Mouse (Mus musculus): ENCODE measurements around the gene Syncrip.
A peak's percentile ranks its signal among the peaks of the same experiment; 100 is the strongest.

Gene Syncrip

GRCm38 (mm10) chr9:88482230-88482828, at the start of gene Syncrip:
Gene Syncrip (minus strand): TSS chr9:88482574.
- peak; percentile 97 for DNase-seq (ENCODE audit: low read depth)

DNA sequence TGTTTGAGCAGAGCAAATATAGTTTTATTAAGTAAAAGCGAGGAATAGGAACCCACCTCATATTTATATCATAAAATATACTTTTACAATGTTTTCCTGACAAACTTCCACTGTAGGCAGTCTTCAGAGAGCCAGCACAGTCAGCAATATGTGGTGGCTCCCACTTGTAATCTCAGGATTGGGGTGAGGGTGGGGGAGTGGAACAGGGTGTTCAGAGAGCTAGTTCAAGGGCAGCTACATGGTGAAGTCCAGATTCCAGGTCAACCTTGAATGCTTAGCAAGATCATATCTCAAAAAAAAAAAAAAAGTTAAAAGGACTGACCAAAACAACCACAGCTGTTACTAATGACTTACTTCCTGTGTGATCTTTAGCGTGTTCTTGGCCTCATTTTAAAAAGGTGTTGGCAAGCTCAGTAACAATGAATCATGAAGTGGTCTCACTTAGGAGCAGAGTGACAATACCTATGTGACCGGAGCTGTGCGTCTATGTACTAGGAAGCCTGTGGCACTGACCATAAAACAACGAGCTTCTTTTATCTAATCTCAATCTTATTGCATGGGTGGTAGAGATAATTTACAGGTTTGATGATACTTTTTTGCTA, 47.7 kb upstream of the Syncrip start:
- DNase-seq (ENCODE audit: low read depth) = no peak

GRCm38 (mm10) chr9:88529571-88529970, 47.2 kb upstream of the Syncrip start:
- DNase-seq (ENCODE audit: low read depth) = no peak

DNA sequence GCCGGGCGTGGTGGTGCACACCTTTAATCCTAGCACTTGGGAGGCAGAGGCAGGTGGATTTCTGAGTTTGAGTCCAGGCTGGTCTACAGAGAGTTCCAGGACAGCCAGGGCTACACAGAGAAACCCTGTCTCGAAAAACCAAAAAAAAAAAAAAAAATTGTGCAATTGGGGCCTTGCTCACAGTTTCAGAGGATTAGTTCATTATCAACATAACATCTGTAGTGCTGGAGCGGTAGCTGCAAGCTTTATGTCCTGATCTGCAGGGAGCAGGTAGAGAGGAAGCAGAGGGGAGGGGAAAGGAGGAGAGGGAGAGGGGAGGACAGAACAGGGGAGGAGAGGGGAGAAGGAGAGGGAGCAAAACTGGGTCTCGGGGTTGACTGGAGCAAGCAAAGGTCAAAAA, 46.4 kb upstream of the Syncrip start:
- DNase-seq (ENCODE audit: low read depth) = no peak

DNA sequence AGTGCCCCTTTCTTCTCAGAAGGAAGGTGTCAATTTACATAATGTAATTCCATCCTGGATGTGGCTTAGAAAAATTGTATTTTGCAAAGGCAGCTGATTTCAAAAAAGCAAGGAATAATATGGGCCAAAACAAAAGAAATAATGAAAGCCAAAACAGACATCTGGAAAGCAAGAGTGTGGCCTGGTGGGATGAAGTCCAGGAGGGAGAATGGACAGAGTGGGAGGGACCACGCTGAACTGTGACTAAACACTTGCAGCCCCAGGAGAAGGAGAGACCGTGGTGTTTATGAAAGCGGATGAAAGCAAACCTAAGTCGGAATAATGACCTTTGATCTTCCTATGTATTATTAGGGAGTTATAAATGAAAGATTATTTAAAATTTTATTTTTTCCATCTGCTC, 45.6 kb upstream of the Syncrip start:
- DNase-seq (ENCODE audit: low read depth) = no peak

- no peak for DNase-seq (ENCODE audit: low read depth)
Measured at GRCm38 (mm10) chr9:88525341-88525740, 43.0 kb upstream of the Syncrip start.

GRCm38 (mm10) chr9:88524796-88525195, 42.4 kb upstream of the Syncrip start:
- DNase-seq (ENCODE audit: low read depth) = no peak

- no peak for DNase-seq (ENCODE audit: low read depth)
Measured at GRCm38 (mm10) chr9:88524367-88524766, 42.0 kb upstream of the Syncrip start.

GRCm38 (mm10) chr9:88523335-88523668, 40.9 kb upstream of the Syncrip start:
- DNase-seq (ENCODE audit: low read depth) = no peak

- peak; percentile 99 for DNase-seq (ENCODE audit: low read depth)
Measured at GRCm38 (mm10) chr9:88522569-88523334, 40.4 kb upstream of the Syncrip start.

DNA sequence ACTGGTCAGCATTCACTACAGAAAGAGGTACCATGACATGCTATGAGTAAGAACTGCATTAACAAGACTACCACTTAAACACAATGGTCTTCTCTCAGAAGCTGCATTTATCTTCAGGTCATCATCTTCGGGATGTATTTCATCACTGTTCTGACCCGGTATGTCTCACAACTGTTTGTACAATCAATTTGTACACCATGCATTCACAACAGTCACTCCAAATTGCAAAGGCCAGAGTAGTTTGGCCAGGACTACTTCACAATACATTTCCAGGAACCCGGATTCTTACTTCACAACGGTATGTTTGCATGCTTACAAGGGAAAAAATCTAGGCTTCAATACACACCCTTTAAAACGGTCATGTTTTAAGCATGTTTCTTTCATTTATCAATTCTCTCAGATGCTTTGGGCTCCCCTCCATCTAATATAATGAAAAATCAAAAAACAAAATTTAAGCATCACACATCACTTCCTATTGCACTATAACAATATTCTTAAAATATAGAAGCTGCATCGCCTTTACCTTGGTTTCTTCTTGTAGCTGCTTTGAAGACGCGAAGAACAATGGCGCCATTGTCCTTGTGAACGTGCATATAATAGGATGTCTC, 39.7 kb upstream of the Syncrip start:
- DNase-seq (ENCODE audit: low read depth) = peak; percentile 24

DNA sequence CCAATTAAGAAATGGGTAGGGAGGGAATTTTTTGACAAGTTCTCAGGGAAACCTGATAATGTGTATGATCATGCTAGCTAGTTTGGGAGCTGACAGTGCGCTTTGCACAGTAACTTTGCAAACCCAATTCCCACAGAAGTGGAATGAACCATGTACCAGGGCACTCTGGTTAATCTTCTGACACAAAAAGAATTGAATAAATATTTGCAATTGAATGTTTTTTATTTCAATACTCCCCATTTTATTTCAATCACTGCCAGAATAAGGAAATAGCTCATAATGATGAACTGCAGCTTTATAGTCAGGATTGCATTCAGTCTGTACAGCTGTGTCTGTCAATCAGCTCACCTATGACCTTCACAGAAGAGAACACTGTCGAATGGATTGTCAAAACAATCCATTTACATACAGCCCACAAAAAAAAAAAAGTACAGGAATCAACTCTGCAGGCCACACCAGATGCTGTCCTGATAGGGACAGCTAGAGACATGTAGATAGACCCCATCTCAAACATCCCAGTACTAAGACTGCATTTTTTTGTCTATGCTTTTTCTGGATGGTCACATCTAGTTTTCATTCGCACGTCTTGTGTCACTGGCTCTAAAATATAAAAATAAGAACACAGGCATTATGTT, 38.6 kb upstream of the Syncrip start:
- DNase-seq (ENCODE audit: low read depth) = peak; percentile 12

DNA sequence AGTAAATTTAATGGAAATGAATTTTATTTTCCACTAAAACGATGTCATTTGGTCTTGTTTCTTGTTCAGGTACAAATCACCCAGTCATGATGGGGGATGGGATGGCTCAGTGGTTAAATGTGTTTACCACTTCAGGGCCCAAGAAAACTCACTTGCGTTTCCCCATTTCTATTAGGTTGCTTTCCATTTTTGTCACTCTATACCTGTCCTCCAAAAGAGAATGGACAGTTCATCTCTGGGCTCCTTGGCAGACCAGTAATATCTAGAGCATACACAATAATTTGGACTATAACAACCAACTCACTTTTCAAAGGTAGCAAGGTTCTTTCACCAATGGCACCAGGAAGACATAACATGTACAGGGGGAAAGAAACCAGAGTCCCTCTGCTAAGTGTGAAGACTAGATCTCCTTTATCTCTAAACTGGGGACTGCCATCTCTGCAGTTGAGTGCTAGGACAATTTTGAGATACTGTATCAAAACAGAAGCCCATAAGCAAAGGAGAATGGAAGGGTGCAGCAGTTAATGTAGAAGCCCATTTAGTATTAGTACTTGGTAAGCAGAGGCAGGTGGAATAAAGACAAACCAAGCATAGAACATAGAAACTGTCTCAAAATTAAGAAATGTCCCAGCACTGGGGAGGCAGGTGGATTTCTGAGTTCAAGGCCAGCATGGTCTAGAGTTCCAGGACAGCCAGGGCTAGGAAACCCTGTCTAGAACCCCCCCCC, 37.9 kb upstream of the Syncrip start:
- DNase-seq (ENCODE audit: low read depth) = peak; percentile 14

- no peak for DNase-seq (ENCODE audit: low read depth)
Measured at GRCm38 (mm10) chr9:88519390-88520121, 37.2 kb upstream of the Syncrip start.

DNA sequence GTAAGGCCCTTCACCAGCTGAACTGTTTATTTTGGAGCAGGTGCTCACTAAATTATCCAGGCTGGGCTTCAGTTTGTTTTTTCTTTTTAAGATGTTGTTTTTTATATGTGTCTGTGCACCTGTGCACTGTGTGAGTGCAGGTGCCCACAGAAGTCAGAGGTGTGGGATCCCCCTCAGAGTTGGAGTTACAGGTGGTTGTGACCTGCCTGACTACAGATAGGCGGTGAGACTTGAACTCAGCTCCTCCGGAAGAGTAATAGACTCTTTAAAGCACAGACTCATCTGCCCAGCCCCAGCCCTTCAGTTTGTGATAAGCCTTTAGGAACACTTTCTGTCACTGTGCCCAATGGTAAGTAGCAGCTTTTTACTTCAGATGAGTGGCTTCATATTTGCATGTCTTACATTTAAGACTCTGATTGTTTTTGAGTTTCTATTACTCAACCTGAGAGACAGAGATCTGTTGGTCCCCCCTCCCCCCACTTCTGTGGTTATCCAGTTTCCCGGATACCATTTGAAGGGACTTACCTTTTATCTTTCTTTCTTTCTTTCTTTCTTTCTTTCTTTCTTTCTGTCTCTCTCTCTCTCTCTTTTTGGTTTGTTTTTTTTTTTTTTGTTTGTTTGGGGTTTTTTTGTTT, 34.1 kb upstream of the Syncrip start:
- DNase-seq (ENCODE audit: low read depth) = peak; percentile 25

GRCm38 (mm10) chr9:88515546-88515945, 33.2 kb upstream of the Syncrip start:
- DNase-seq (ENCODE audit: low read depth) = no peak

- no peak for DNase-seq (ENCODE audit: low read depth)
Measured at GRCm38 (mm10) chr9:88501846-88502245, 19.5 kb upstream of the Syncrip start.

DNA sequence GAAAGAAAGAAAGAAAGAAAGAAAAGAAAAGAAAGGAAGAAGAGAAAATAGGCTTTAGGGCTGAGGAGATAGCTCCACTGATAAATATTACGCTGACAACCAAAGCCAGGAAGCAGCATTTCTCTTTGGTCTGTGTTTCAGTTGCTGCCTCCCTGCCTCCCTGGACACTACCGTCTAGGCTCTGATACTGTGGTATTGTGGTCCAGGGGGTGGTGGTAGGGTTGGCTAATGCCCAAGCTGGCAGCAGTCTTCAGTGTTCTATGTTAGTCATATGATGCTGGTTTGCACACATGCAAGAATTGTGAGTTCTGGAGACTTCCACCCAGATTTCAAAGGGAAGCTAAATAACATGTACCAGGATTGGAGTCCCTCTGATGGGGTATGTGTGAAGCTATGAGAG, 17.7 kb upstream of the Syncrip start:
- DNase-seq (ENCODE audit: low read depth) = no peak

DNA sequence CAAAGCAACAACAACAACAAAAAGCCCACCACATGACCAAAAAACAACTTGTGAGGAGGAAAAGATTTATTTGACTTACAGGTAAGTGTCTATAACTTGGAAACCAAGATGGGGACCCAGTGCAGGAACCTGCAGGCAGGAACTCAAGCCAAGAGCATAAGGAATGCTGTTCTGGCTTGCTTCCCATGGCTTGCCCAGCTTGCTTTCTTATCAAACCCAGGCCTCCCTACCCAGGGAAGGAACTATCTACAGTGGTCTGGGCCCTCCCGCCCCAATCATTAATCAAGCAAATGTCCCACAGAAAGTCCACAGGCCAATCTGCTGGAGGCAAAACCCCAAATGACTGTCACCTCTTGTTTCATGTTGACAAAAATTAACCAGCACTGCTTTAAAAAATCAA, 10.1 kb upstream of the Syncrip start:
- no peak for DNase-seq (ENCODE audit: low read depth)

DNA sequence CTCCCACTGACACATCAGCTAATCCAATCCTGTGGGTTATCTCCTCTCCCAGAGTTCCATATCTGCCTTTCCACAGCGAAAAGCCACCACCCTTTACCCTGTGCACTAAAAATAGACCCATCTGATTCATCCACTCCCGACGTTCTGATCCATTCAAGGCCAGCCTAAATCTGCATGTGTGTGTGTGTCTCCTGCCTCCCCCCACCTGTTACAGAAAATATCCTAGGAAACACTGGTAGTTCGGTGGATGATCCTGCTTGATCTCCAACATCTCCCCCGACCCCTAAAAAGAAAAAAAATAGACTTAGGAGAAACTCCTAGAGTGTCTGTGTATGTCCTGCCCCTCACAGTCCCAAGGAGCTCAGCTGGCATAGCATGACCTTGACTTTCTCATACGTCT, 2.2 kb upstream of the Syncrip start:
- no peak for DNase-seq (ENCODE audit: low read depth)

Measured in naive thymus-derived CD4-positive, alpha-beta T cell, adult 2 months (primary cell).